Mouse (Mus musculus): ENCODE data around the gene Rpl28. TPM values are rescaled to one million over a fixed set of nuclear protein-coding genes. Genes with fewer than 3 reads are reported as not detected.
"Not testable (repeated sequence)": the region's sequence is repeated elsewhere in the genome, so short reads cannot be mapped to it uniquely, and the experiment has no call there.

Gene Rpl28
- total RNA-seq, 2 experiments from 2014 or later, result 484 to 532 TPM

- peak in 1 of 2 experiments; percentile 34 for DNase-seq (ENCODE audit: extremely low spot score in 1 of 2, low spot score in 2 of 2)
- intact Hi-C loops (cut with DNase I), result no loop called here
These were observed 12.8 kb upstream of the Rpl28 start for GRCm38 (mm10) chr7:4779921-4780320.

DNA sequence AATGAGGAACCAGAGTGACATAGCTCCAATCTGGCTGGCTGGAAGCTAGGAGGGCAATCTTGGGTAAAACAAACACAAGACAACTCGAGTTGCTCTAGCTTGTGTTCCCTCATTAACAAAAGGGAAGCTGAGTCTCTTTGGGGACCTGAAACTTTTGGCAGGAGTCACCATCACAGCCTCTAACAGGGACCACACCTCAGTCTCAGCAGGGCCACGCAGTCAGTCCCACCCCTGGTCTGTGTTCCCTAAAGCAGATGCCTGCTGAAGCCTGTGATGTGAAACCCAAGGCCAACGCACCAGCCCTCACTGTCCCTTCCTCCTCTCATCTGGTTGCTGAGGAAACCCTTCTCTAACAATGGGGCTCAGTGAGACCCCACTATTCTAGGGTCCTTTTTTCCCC, 10.5 kb upstream of the Rpl28 start:
- no peak for DNase-seq (ENCODE audit: extremely low spot score in 1 of 2, low spot score in 2 of 2)
- intact Hi-C loops (cut with DNase I), result no loop called here

- no peak for DNase-seq (ENCODE audit: extremely low spot score in 1 of 2, low spot score in 2 of 2)
- intact Hi-C loops (cut with DNase I), result no loop called here
These were observed 9.9 kb upstream of the Rpl28 start, which contains the start of the genes Il11 and Tmem190 for GRCm38 (mm10) chr7:4782759-4783158. Gene Il11 (minus strand): TSS chr7:4782859. Gene Tmem190 (plus strand): TSS chr7:4782937.

GRCm38 (mm10) chr7:4783667-4784268, 8.9 kb upstream of the Rpl28 start:
- intact Hi-C loops (cut with DNase I), result no loop called here
- peak in 1 of 2 experiments; percentile 55 for DNase-seq (ENCODE audit: extremely low spot score in 1 of 2, low spot score in 2 of 2)

- intact Hi-C loops (cut with DNase I), result no loop called here
- DNase-seq (ENCODE audit: extremely low spot score in 1 of 2, low spot score in 2 of 2), result peak; percentile 22 to 83
These were observed 3.9 kb upstream of the Rpl28 start for GRCm38 (mm10) chr7:4788499-4789435.

DNA sequence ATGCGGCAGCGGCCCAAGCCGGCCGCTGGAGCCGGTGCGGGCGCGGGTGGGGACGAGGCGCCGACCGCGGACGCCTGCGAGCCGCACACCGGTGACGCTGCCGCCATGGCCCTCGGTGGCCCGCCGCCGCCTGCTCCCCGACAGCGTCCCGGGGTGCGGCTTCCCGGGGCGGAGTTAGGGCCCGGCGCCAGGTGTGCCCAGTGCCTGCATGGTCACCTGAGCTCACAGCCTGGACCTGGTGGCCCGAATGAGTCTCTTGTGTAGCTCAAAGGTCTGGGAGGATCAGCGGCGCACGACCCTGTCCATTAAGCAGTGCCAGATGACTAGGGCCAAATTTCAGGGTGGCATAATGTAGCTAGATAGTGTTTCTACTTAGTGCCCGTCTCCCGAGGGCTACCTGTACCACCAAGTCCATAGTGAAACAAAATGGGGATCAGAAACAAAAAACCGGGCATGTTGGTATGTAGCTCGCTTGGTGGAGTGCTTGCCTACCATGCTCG, 3.2 kb upstream of the Rpl28 start, which contains the start of gene Tmem238:
Gene Tmem238 (minus strand): TSS at position 221 of the 500 bp plus-strand sequence.
- peak in 1 of 2 experiments; percentile 69 for DNase-seq (ENCODE audit: extremely low spot score in 1 of 2, low spot score in 2 of 2)
- intact Hi-C loops (cut with DNase I), result no loop called here

- intact Hi-C loops (cut with DNase I), result loop anchor here (2.0 to 5.0 kb wide), 2 partner anchors 52 to 86 kb away; partner anchors contain the start of gene Kmt5c
- DNase-seq (ENCODE audit: extremely low spot score in 1 of 2, low spot score in 2 of 2), result peak in 1 of 2 experiments; percentile 42
These were observed 574 bp downstream of the Rpl28 start for GRCm38 (mm10) chr7:4793248-4793647.

DNA sequence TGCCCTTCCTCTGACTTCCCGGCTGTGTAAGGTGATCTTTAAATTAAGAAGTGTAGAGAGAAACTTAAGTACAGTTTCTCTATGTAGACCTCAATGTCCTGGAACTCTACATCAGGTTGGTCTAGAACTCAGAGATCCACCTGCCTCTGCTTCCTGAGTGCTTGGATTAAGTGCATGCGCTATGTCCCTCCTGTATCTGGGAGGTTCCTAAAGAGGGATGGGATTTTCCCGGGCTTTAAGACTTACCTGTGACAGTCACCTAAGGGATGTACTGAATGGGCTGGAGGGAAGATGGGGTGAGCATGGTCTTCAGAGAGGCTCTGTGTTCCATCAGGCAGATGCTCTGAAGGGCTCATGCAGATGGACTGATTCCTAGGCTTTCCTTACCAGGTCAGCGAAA, 1.0 kb downstream of the Rpl28 start:
- DNase-seq (ENCODE audit: extremely low spot score in 1 of 2, low spot score in 2 of 2), result no peak
- intact Hi-C loops (cut with DNase I), result loop anchor here (2.0 to 5.0 kb wide), 2 partner anchors 53 to 86 kb away; partner anchors contain the start of gene Kmt5c

GRCm38 (mm10) chr7:4794631-4795168, 2.0 kb downstream of the Rpl28 start:
- intact Hi-C loops (cut with DNase I), result loop anchor here (5.0 kb wide), 2 partner anchors 87 to 237 kb away; no protein-coding TSS in a partner anchor
- DNase-seq (ENCODE audit: extremely low spot score in 1 of 2, low spot score in 2 of 2), result no peak

DNA sequence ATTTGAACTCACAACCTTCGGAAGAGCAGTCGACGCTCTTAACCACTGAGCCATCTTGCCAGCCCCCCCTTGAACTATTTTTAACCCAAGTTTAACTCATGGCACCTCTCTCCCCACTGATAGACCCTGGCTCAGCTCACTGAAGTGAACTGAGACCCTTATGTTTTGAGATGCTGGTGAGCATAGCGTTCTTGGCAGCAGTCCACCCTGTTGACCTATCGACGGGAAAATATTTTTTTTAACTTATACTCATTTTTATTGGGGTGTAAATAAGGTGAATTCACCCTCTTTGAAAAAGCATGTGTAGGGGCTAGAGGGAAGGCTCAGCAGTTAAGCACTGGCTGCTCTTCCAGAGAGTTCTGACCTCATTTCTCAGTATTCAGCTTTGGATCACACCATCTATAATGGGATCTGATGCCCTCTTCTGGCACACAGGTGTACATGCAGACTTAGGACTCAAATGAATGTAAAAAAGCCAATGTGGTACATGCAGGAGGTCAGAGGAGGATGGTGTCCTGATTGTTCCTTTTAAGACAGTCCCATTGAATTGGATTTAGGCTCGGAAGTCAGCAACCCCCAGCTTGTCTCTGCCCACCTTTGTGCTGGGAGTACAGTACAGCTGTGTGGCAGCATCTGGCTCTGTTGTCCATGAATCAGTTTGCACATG, 3.2 kb downstream of the Rpl28 start:
- intact Hi-C loops (cut with DNase I), result loop anchor here (5.0 kb wide), 1 partner anchor 239 kb away; no protein-coding TSS in a partner anchor
- DNase-seq (ENCODE audit: extremely low spot score in 1 of 2, low spot score in 2 of 2), result peak in 1 of 2 experiments; percentile 13

DNA sequence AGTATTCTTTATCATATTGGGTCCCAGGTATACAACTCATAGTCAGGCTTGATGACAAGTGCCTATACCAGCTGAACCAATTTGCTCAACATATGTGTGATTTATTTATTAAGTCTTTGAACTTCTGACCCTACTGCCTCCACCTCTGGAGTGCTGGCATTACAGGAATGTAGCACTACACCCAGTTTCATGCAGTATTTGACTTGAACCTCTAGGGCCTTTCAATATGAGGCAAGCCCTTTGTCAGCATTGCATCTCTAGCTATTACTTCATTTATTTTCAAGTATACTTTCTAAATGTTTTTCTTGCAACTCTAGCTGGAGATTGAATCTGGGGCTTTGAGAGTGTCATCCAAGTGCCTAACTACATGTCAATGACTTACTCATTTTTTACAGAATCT, 9.6 kb downstream of the Rpl28 start:
- intact Hi-C loops (cut with DNase I), result no loop called here
- DNase-seq (ENCODE audit: extremely low spot score in 1 of 2, low spot score in 2 of 2), result no peak

DNA sequence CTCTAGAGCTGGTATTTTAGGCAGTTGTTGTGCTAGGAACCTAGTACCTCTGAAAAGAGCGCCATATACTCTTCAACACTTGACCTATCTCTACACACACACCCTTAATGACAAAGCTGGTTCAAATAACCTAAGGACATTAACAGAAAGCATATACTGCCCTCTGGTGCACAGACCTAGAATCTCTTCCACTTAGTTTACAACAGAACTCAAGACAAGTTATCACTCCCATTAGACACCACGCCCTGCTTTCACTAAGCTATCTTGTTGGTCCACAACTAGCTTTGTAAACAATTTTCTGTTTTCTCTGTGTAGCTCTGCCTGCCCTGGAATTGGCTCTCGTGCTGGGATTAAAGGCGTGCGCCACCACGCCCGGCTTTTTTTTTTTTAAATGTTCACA, 14.0 kb downstream of the Rpl28 start:
- intact Hi-C loops (cut with DNase I), result no loop called here
- no peak for DNase-seq (ENCODE audit: extremely low spot score in 1 of 2, low spot score in 2 of 2)

DNA sequence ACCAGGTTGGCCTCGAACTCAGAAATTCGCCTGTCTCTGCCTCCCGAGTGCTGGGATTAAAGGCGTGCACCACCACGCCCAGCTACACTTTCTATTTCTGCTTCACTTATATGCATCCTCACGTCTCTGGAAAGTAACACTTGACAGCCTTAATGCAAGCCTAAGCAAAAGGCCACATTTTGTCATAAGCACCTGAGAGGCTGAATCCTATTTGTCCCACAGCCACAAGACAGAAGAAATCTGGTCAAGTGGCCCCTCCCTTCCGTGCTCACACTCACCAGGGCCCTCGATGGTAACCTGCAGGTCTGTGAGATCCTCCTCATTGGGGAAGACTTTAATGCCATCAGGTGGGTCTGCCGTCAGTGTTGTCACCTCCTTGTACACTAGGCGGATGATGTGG, 18.5 kb downstream of the Rpl28 start:
- intact Hi-C loops (cut with DNase I), result not testable (repeated sequence)

DNA sequence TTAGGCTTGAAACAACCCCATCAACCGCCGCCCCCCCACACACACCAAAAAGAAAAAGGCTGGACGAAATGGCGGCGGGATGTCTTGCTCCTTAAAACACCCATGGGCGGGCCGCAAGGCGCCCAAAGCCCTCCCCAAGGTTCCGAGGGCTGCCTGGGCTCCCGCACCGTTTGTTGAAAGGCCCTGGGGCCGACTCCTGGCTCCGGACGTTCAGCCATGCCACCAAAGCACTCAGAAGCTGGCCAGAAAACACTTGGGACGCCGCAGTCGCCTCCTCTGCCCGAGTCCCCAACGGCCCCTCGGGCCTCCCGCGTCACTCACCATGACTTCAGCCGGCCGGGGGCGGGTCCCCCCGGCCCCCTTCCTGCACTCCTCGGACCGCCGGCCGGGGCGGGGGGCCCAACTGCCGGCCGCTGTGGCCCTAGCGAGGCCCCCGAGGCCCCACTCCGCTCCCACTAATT, 19.2 kb downstream of the Rpl28 start:
- DNase-seq (ENCODE audit: extremely low spot score in 1 of 2, low spot score in 2 of 2), result peak; percentile 35 to 71
- intact Hi-C loops (cut with DNase I), result no loop called here

More for the DNA sequence above, 18.5 kb downstream of the Rpl28 start:
- not testable (repeated sequence) for DNase-seq (ENCODE audit: extremely low spot score in 1 of 2, low spot score in 2 of 2)

DNA sequence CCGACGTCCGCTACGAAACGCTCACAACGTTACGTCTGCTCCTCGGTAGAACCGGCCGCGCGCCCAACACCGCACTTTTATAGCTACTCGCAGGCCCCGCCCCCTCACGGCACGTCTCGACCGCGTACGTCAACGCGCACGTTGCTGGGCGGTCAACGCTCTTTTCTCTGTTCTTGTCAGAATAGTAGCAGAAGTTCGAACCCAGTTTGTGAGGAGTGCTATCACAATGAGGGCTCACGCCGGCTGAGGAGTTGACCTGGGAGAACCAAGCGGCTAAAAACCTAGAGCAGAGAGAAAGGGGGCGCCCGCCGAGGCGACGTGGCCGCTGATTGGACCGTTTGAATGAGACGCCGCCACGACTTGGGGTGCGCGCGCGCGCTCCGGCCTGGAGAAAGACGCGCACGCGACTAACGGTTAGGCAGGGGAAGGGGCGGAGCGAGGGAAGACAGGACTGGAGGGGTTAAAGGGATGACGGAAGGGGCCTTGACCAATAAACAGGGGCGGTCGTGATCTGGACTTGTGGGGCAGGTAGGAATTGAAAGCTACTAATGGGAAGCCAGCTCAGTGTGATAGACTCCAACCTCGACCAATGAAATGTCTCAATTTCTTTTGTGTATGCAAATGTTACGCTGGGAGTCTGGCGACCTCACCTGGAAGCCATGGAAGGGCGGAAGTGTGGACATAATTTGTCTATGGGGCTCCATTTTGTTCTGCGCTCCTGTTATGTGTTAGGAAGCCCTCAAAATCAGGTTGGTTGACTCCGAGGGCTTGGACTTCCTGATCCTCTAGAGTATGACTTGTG, 19.8 kb downstream of the Rpl28 start, which contains the start of gene Ube2s:
Gene Ube2s (minus strand): TSS at position 288 of the 802 bp plus-strand sequence.
- intact Hi-C loops (cut with DNase I), result no loop called here

DNA sequence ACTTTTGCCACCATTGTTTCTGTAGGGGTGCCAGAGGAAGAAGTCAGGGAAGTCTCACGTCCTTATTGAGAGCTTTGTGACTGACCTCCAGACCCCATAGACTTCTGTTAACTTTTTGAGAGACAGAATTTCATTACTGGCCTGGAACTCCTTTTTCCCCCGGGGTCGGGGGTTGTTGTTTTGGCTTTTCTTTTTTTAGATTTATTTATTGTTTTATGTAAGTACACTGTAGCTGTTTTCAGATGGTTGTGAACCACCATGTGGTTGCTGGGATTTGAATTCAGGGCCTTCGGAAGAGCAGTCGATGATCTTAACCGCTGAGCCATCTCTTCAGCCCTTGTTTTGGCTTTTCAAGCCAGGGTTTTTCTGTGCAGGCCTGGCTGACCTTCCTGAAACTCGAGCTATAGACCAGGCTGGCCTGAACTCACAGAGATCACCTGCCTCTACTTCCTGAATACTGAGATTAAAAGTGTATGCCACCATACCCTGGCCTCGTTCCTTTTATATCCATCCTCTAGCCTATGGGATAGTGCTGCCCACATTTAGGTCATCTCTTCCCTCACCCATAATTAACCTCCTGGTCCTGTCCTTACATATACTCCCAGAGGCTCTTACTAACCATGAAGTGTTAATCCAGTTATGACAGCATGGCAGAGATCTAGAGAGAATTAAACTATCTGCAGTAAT, 20.6 kb downstream of the Rpl28 start:
- no peak for DNase-seq (ENCODE audit: extremely low spot score in 1 of 2, low spot score in 2 of 2)
- intact Hi-C loops (cut with DNase I), result no loop called here

More for the DNA sequence above, 19.8 kb downstream of the Rpl28 start, which contains the start of gene Ube2s:
- DNase-seq (ENCODE audit: extremely low spot score in 1 of 2, low spot score in 2 of 2), result peak; percentile 99 to 100

GRCm38 (mm10) chr7:4816559-4816958, 23.9 kb downstream of the Rpl28 start:
- intact Hi-C loops (cut with DNase I), result no loop called here
- no peak for DNase-seq (ENCODE audit: extremely low spot score in 1 of 2, low spot score in 2 of 2)
